Mouse (Mus musculus) adrenal gland, postnatal 36 days (tissue): ENCODE data around the gene Nr1h2. TPM values are rescaled to one million over a fixed set of nuclear protein-coding genes. Genes with fewer than 3 reads are reported as not detected.

ENCODE experiments used
- DNase-seq, 2 experiments: peaks; one replicate each; pipeline ENCODE4 v3.0.0; 2021; ENCODE audit warnings: mixed read lengths in 1 of 2
- microRNA-seq: library from miRNA; unstranded; fragments of <30 nt; microRNA quantifications from one replicate; pipeline ENCODE4 v1.2.0, GENCODE M21; 2021
- total RNA-seq, 2 experiments: library from RNA; stranded (reverse); gene quantifications; 2 replicates each; pipeline ENCODE4 v1.2.3; 2021

The Nr1h2 gene
- total RNA-seq, 2 experiments from 2014 or later: 98.5 to 113 TPM

GRCm38 (mm10) chr7:44529518-44529917, 24.2 kb downstream of the Nr1h2 start:
- no peak for DNase-seq

DNA sequence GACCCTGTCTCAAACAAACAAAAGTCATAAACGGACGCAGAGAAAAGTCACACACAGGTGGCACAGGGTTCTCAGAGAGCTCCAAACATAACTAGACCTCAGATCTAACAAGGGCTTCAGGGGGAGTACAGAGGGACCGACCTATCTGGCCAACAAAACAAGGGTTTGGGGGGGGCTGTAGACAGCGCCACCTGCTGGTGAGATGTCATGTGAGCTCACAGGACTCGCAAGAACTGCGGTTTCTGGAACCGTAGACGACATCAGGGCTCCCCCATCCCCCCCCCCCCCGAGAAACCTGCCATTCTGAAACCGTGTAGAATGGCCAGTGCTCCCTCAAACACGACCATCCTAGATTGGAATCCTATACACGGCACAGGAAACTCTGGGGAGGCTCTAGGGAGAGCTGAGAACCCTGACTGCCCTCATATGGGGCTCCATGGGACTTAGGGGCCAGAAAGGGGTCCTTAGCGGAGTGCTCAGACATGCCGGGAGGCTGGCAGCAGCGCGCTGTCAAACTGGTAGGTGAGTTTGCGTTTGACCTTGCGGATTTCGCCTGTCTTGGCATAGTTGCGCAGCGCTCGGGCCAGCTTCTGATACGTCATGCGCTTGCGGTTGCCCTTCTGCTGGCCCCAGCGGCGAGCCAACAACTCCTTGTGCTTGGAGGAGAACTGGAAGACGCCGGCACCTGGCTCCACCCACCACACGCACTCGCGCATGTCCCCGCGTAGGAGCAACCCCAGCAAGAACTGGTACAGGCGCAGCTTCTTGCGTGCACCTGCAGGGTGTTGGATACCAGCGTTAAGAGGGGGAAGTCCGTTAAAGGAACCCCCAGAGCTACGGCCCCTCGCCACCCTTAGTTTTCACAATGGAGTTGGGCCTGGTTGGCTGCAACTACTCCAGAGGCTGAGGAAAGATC, 26.0 kb downstream of the Nr1h2 start:
- peak; percentile 81 to 82 for DNase-seq

- no peak for DNase-seq
These were observed 27.2 kb downstream of the Nr1h2 start for GRCm38 (mm10) chr7:44526414-44527154.

- peak; percentile 91 to 95 for DNase-seq
These were observed 28.5 kb downstream of the Nr1h2 start for GRCm38 (mm10) chr7:44525126-44525832.

GRCm38 (mm10) chr7:44524502-44524901, 29.2 kb downstream of the Nr1h2 start, which contains the start of gene Mybpc2:
Mybpc2 (minus strand) TSS chr7:44524656.
- DNase-seq: no peak

- no peak for DNase-seq
These were observed 30.7 kb downstream of the Nr1h2 start for GRCm38 (mm10) chr7:44523056-44523455.

GRCm38 (mm10) chr7:44521710-44522109, 32.0 kb downstream of the Nr1h2 start:
- DNase-seq: peak; percentile 49 to 76

DNA sequence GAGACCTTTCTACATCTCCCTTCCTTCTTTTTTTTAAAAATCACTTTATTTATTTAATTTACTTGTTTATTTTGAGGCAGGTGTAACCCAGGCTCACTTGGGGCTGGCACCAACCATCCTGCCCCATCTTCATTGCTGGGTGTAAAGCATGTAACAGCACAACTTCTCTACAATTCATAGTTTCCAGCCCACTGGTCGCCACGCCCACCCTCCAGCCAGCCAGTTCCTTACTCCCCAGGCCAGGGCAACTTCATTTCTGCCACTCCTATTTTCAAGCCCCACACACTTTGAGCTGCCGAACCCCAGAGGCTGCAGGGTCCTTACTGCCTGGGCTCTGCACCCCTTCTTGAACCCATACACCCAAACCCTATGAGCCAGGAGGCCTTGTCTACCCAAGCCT, 32.8 kb downstream of the Nr1h2 start:
- DNase-seq: no peak

- no peak for DNase-seq
These were observed 34.4 kb downstream of the Nr1h2 start for GRCm38 (mm10) chr7:44519240-44519913.

- DNase-seq: no peak
These were observed 46.3 kb downstream of the Nr1h2 start for GRCm38 (mm10) chr7:44507491-44507890.

DNA sequence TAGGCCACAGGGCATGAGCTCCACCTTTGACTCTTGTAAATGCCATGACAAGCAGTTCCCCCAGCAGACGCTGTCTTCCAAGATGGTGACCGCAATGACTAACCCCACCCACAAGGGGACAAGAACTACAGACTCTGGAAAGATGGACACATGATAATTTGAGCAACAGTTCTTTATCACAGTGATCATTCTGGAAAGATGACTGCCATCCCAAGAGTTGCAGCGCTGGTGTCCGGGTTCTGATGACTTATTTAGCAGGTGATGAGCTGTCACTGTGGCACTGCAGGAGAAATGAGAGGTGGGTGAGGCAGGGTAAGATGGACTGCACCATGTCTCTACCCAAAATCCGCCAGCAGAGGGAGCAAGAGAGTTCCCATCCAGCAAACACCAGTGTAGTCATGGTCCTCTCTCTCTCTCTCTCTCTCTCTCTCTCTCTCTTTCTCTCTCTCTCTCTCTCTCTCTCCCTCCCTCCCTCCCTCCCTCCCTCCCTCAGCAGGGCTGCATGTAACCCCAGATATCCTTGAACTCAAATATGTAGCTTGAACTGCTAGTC, 52.1 kb downstream of the Nr1h2 start:
- peak; percentile 71 to 83 for DNase-seq

DNA sequence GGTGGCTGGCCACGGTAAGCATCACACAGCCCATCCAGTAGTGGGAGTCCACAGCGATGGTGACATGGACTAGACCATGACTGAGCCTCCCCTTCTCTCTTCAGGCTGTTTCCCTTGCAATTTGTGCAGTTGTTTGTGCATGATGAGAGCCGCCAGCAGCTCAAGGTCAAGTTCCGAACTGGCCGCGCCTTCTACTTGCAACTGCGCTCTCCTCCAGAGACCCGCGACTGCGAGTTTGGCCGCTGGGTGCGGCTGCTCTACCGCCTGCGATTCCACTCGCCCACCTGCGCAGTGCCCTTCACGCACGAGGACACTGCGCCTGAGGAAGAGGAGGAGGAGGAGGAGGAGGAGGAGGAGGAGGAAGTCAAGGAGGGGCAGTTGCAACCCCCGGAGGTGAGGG, 53.7 kb downstream of the Nr1h2 start:
- DNase-seq: peak in 1 of 2 experiments; percentile 27

Small RNA genes lying within 50 kb of the gene (microRNA-seq; reads per million reads assigned to microRNA genes)
- not detected for gene Mir7053

Other genes with a start within 250 kb of the Nr1h2 start
- gene Clec11a, start 247.0 kb downstream of the Nr1h2 start, total RNA-seq: 1 to 10 TPM; 4.1 TPM
- gene Shank1, start 243.7 kb downstream of the Nr1h2 start, total RNA-seq: 1 to 10 TPM; 5.2 to 6.7 TPM
- 1 to 10 TPM; 3.0 to 4.7 TPM for gene Syt3, start 169.8 kb downstream of the Nr1h2 start, total RNA-seq
- gene 1700008O03Rik, start 168.1 kb downstream of the Nr1h2 start, total RNA-seq: under 1 TPM; 0.63 to 0.99 TPM
- 1 to 10 TPM; 3.9 to 4.9 TPM for gene Lrrc4b, start 124.9 kb downstream of the Nr1h2 start, total RNA-seq
- under 1 TPM in 1 of 2 experiments, not detected in 1; 0.63 TPM for gene Aspdh, start 88.6 kb downstream of the Nr1h2 start, total RNA-seq
- 10 to 100 TPM; 53.9 to 61.0 TPM for gene Josd2, start 86.0 kb downstream of the Nr1h2 start, total RNA-seq
- 10 to 100 TPM; 91.2 to 99.2 TPM for gene Emc10, start 57.4 kb downstream of the Nr1h2 start, total RNA-seq
- 1 to 10 TPM; 8.5 to 9.5 TPM for gene Fam71e1, start 57.4 kb downstream of the Nr1h2 start, total RNA-seq
- not detected for gene Mybpc2, start 29.3 kb downstream of the Nr1h2 start, total RNA-seq
- gene Spib, start 21.9 kb downstream of the Nr1h2 start, total RNA-seq: under 1 TPM; 0.30 to 0.49 TPM
- gene Pold1, start 5.1 kb downstream of the Nr1h2 start, total RNA-seq: 10 to 100 TPM; 12.6 to 17.0 TPM
- gene Napsa, start 18.4 kb upstream of the Nr1h2 start, total RNA-seq: under 1 TPM; 0.40 to 0.89 TPM
- 1 to 10 TPM; 2.6 to 3.9 TPM for gene Kcnc3, start 36.7 kb upstream of the Nr1h2 start, total RNA-seq
- gene Myh14, start 116.9 kb upstream of the Nr1h2 start, total RNA-seq: 1 to 10 TPM; 3.0 to 4.9 TPM
- not detected for gene Izumo2, start 154.8 kb upstream of the Nr1h2 start, total RNA-seq
- 10 to 100 TPM; 47.5 to 50.6 TPM for gene Vrk3, start 194.5 kb upstream of the Nr1h2 start, total RNA-seq
- gene Zfp473, start 197.1 kb upstream of the Nr1h2 start, total RNA-seq: under 1 TPM; 0.49 to 0.70 TPM